Mouse (Mus musculus) ES-E14 (cell line): ENCODE measurements at regions not wholly inside any gene's neighbourhood (a gene's known extent, or its start where the extent isn't known, plus 50 kb on each side); places are given as distances from the start of the nearest gene placed in this dataset.

Experiments
- HCFC1 ChIP-seq: IDR thresholded peaks from 2 replicates; pipeline ENCODE4 v1.6.1; 2012; ENCODE audit warnings: low read length, inconsistent platforms, borderline replicate concordance; ENCODE audit not compliant: insufficient read depth
- ZC3H11A ChIP-seq: IDR thresholded peaks from 2 replicates; pipeline ENCODE4 v1.6.1; 2012; ENCODE audit warnings: low read depth, mild to moderate bottlenecking, inconsistent platforms, low read length, borderline replicate concordance

DNA sequence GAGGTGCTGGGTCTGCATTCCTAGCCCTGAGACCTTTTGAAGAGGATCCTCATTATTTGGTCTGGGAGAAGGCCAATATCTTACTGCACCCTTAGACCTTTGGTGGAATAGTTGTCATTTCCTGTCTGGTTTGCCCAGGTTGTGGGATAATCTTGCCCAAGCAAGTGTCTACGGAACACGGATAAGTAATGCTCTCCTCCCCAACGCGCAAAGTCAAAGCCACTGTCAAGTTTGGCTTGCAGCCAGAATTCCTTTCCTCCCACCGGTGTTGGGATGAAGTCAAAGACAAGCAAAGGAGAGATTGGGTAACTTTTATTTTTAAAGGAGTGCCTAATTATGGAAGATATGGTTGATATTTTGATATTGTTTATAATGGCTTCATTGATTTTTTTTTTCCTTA is 82.4 kb upstream of the Gm10260 start:
- TF ChIP-seq HCFC1 (no peak), ZC3H11A (no peak)
